In genomic region chr11:50044454-50044853, GRCm38 (mm10) we compare ENCODE assay signal across 20 mouse cellular contexts. TPM values are rescaled to one million over a fixed set of nuclear protein-coding genes. Genes with fewer than 3 reads are reported as not detected.
A peak's percentile ranks its signal among the peaks of the same experiment; 100 is the strongest.
DNase-seq lines count a peak whose midpoint lies in the region; ATAC-seq and TF ChIP-seq lines count a peak whose summit lies in the region.
"Had no signal": no experiment of that assay in that cellular context is flagged by ENCODE, and none has a peak within 500 bp of the region (broad histone marks: within the 10 kb centered on the region; RNA-seq: fewer than 3 reads in every experiment).

No protein-coding gene starts in this region.

- no peak overlapping the region for H3K9ac ChIP-seq in liver, embryonic 13.5 days
- no peak overlapping the region for H3K9ac ChIP-seq in liver, postnatal 0 days (replicated peaks)
- H3K9ac ChIP-seq: embryonic facial prominence, embryonic 12.5 days; forebrain, embryonic 13.5 days; forebrain, postnatal 0 days; heart, embryonic 13.5 days; hindbrain, embryonic 15.5 days had no signal

- H3K27ac ChIP-seq in liver, embryonic 13.5 days: no peak overlapping the region
- H3K27ac ChIP-seq in liver, postnatal 0 days (ENCODE audit: low read depth): no peak overlapping the region; the same call in 1 of the 2 replicates
- H3K27ac ChIP-seq: embryonic facial prominence, embryonic 12.5 days; forebrain, embryonic 13.5 days; gastrocnemius, adult 2 months; heart, embryonic 13.5 days; hindbrain, embryonic 15.5 days had no signal

- H3K4me2 ChIP-seq in liver, embryonic 13.5 days: peak overlapping the region; percentile 17; the same call in 1 of the 2 replicates
- peak overlapping the region; percentile 11; the same call in 1 of the 2 replicates for H3K4me2 ChIP-seq in liver, postnatal 0 days (ENCODE audit: low read depth, low read length)
- H3K4me2 ChIP-seq: embryonic facial prominence, embryonic 12.5 days; forebrain, embryonic 13.5 days; heart, embryonic 13.5 days; hindbrain, embryonic 15.5 days had no signal

- TF ChIP-seq CTCF in liver, postnatal 0 days (IDR thresholded peaks at IDR 0.05; ENCODE audit: low read depth): no peak

- ATAC-seq in erythroblast, adult 5-6 weeks (replicated peaks; ENCODE audit: low FRiP score, poor library complexity, severe bottlenecking): peak; percentile 66; the same call in 1 of the 2 replicates
- ATAC-seq in liver, embryonic 13.5 days (ENCODE audit: low read depth): peak; percentile 74
- no peak for ATAC-seq in liver, postnatal 0 days
- ATAC-seq: forebrain, embryonic 13.5 days; forebrain, postnatal 0 days; inflammation-experienced regulatory T-cells, adult 6 months had no signal

- peaks cover 61% of the 10 kb centered on the region for H3K4me1 ChIP-seq in liver, embryonic 13.5 days (replicated peaks)
- H3K4me1 ChIP-seq in liver, postnatal 0 days (ENCODE audit: insufficient read depth): peaks cover 18% of the 10 kb centered on the region
- H3K4me1 ChIP-seq: embryonic facial prominence, embryonic 12.5 days had no signal

- DNase-seq in liver, embryonic 13.5 days: no peak
- DNase-seq in liver, postnatal 0 days: no peak
- no peak for DNase-seq in frontal cortex, postnatal 36 days (ENCODE audit: low spot score in 2 of 2)
- DNase-seq in adrenal gland, postnatal 36 days: no peak
- DNase-seq in kidney, postnatal 25 days: no peak
- DNase-seq: adrenal gland, postnatal 25 days; cerebellum, adult 2 months; cerebellum, postnatal 14 days; embryo, embryonic 11 days; forebrain, postnatal 0 days; gastrocnemius, adult 2 months; gastrocnemius, postnatal 25 days; heart, adult 11 months; heart, postnatal 36 days had no signal

- H3K4me3 ChIP-seq in liver, embryonic 13.5 days (replicated peaks): no peak overlapping the region
- H3K4me3 ChIP-seq in liver, postnatal 0 days (ENCODE audit: low read depth, low read length): no peak overlapping the region
- H3K4me3 ChIP-seq: embryonic facial prominence, embryonic 12.5 days; forebrain, embryonic 13.5 days; gastrocnemius, adult 2 months; heart, embryonic 13.5 days; hindbrain, embryonic 15.5 days had no signal

- no peak for TF ChIP-seq EP300 in liver, postnatal 0 days (IDR thresholded peaks at IDR 0.05; ENCODE audit: low read depth)

- 28% methylated on average over 4 of the region's 4 CpGs for WGBS in liver, embryonic 13.5 days (ENCODE audit: insufficient replicate concordance)
- WGBS in liver, postnatal 0 days (ENCODE audit: insufficient replicate concordance): 52% methylated on average over 4 of the region's 4 CpGs

- H3K27me3 ChIP-seq in liver, embryonic 13.5 days: no peaks in the 10 kb centered on the region
- H3K27me3 ChIP-seq in liver, postnatal 0 days (ENCODE audit: insufficient read depth, low read length): no peaks in the 10 kb centered on the region
- H3K27me3 ChIP-seq: embryonic facial prominence, embryonic 12.5 days; forebrain, embryonic 13.5 days; heart, embryonic 13.5 days; hindbrain, embryonic 15.5 days had no signal

- H3K9me3 ChIP-seq in liver, embryonic 13.5 days (replicated peaks): no peaks in the 10 kb centered on the region
- H3K9me3 ChIP-seq in liver, postnatal 0 days (ENCODE audit: low read length): no peaks in the 10 kb centered on the region
- H3K9me3 ChIP-seq: embryonic facial prominence, embryonic 12.5 days; forebrain, embryonic 13.5 days; heart, embryonic 13.5 days; hindbrain, embryonic 15.5 days had no signal

- no peaks in the 10 kb centered on the region for H3K36me3 ChIP-seq in liver, embryonic 13.5 days
- H3K36me3 ChIP-seq in liver, postnatal 0 days (replicated peaks; ENCODE audit: insufficient read depth, low read length): no peaks in the 10 kb centered on the region
- H3K36me3 ChIP-seq: embryonic facial prominence, embryonic 12.5 days; heart, embryonic 13.5 days; hindbrain, embryonic 15.5 days had no signal

RNA-seq across cellular contexts. Expression of gene Rnf130, which starts 19.3 kb away (rescaled TPM):
- total RNA-seq in erythroblast, adult 5-6 weeks (2015; ENCODE audit: low replicate concordance): 78.8 and 84.9 TPM in 2 replicates
- total RNA-seq in erythroblast, adult 5-6 weeks (2017; ENCODE audit: low replicate concordance): 45.4 and 63.6 TPM in 2 replicates
- polyA plus RNA-seq in liver, embryonic 13.5 days (2015; fragmentation: Nextera tagmentation; extraction: Ambion mirVana): 30.6 and 35.5 TPM in 2 replicates
- polyA plus RNA-seq in liver, postnatal 0 days (2015; fragmentation: Nextera tagmentation; extraction: Ambion mirVana): 75.0 and 82.0 TPM in 2 replicates
- 10 to 100 TPM; 90.3 to 98.0 TPM for total RNA-seq in adrenal gland, postnatal 36 days (2021)
